Mouse (Mus musculus) left cerebral cortex, adult 2 months (tissue): ENCODE data around the gene Mpo. TPM values are rescaled to one million over a fixed set of nuclear protein-coding genes. Genes with fewer than 3 reads are reported as not detected.

Experiments used
- DNase-seq, 2 experiments: peaks; one replicate each; pipeline ENCODE4 v3.0.0; 2021 to 2022; ENCODE audit warnings: low spot score in 2 of 2, mixed read lengths in 1 of 2; ENCODE audit errors: extremely low spot score in 1 of 2
- H3K27ac ChIP-seq: fragments of 200-600 bp; 2 replicates; pipeline ENCODE4 v1.8.1; 2022
- H3K4me3 ChIP-seq: fragments of 200-600 bp; 2 replicates; pipeline ENCODE4 v1.8.1; 2022
- CTCF ChIP-seq: fragments of 200-600 bp; IDR thresholded peaks from 2 replicates; pipeline ENCODE4 v1.8.1; 2022; ENCODE audit warnings: antibody characterized with exemption, mild to moderate bottlenecking, moderate library complexity
- intact Hi-C: fragments of 180-260 bp; cut with DNase I; formaldehyde crosslinking; loops from one replicate; pipeline ENCODE4 v1.15.1; 2025
- total RNA-seq, 2 experiments: library from RNA; stranded (reverse); gene quantifications; 2 replicates each; pipeline ENCODE4 v1.2.3; 2021

Mpo gene
- total RNA-seq, 2 experiments from 2014 or later, result not detected

GRCm38 (mm10) chr11:87778100-87778765 is 15.1 kb upstream of the Mpo start:
- peak; percentile 65 to 68 for DNase-seq
- Histone ChIP-seq H3K27ac (no peak overlapping the region), H3K4me3 (peak overlapping the region; percentile 22; the same call in 1 of the 2 replicates)
- intact Hi-C loops, result no loop called here
- TF ChIP-seq CTCF, result no peak

- Histone ChIP-seq H3K4me3 (no peak overlapping the region), H3K27ac (no peak overlapping the region)
- DNase-seq, result no peak
- intact Hi-C loops, result no loop called here
- TF ChIP-seq CTCF, result no peak
These were observed 14.5 kb upstream of the Mpo start for GRCm38 (mm10) chr11:87778915-87779314.

- intact Hi-C loops, result no loop called here
- no peak for DNase-seq
- Histone ChIP-seq H3K27ac (no peak overlapping the region), H3K4me3 (no peak overlapping the region)
- no peak for TF ChIP-seq CTCF
These were observed 14.0 kb upstream of the Mpo start for GRCm38 (mm10) chr11:87779392-87779791.

GRCm38 (mm10) chr11:87780130-87780529 is 13.3 kb upstream of the Mpo start:
- no peak for TF ChIP-seq CTCF
- no peak overlapping the region for H3K4me3 ChIP-seq
- H3K27ac ChIP-seq, result no peak overlapping the region
- intact Hi-C loops, result no loop called here
- DNase-seq, result no peak

GRCm38 (mm10) chr11:87790088-87790487 is 3.3 kb upstream of the Mpo start:
- Histone ChIP-seq H3K4me3 (no peak overlapping the region), H3K27ac (no peak overlapping the region)
- TF ChIP-seq CTCF, result no peak
- intact Hi-C loops, result no loop called here
- DNase-seq, result no peak

GRCm38 (mm10) chr11:87801711-87802275 is 8.4 kb downstream of the Mpo start:
- intact Hi-C loops, result no loop called here
- DNase-seq, result peak; percentile 40 to 48
- TF ChIP-seq CTCF, result no peak
- H3K4me3 ChIP-seq, result no peak overlapping the region
- H3K27ac ChIP-seq, result no peak overlapping the region

GRCm38 (mm10) chr11:87802621-87803020 is 9.2 kb downstream of the Mpo start:
- TF ChIP-seq CTCF, result peak; percentile 48
- intact Hi-C loops, result no loop called here
- Histone ChIP-seq H3K4me3 (no peak overlapping the region), H3K27ac (no peak overlapping the region)
- no peak for DNase-seq

- H3K27ac ChIP-seq, result no peak overlapping the region
- DNase-seq, result no peak
- H3K4me3 ChIP-seq, result no peak overlapping the region
- peak; percentile 50 for TF ChIP-seq CTCF
- intact Hi-C loops, result loop anchor here (5.0 kb wide), 1 partner anchor 152 kb away; no protein-coding TSS in a partner anchor
These were observed 12.1 kb downstream of the Mpo start for GRCm38 (mm10) chr11:87805448-87805847.

- TF ChIP-seq CTCF, result no peak
- no peak for DNase-seq
- H3K4me3 ChIP-seq, result no peak overlapping the region
- intact Hi-C loops, result loop anchor here (5.0 kb wide), 1 partner anchor 150 kb away; no protein-coding TSS in a partner anchor
- H3K27ac ChIP-seq, result no peak overlapping the region
These were observed 14.1 kb downstream of the Mpo start for GRCm38 (mm10) chr11:87807433-87807832.

- H3K27ac ChIP-seq, result no peak overlapping the region
- no peak overlapping the region for H3K4me3 ChIP-seq
- DNase-seq, result no peak
- intact Hi-C loops, result loop anchor here (5.0 kb wide), 1 partner anchor 149 kb away; no protein-coding TSS in a partner anchor
- TF ChIP-seq CTCF, result no peak
These were observed 14.9 kb downstream of the Mpo start for GRCm38 (mm10) chr11:87808236-87808635.

- no peak overlapping the region for H3K27ac ChIP-seq
- DNase-seq, result no peak
These were observed 18.0 kb downstream of the Mpo start for GRCm38 (mm10) chr11:87811396-87811795.

GRCm38 (mm10) chr11:87814831-87815230 is 21.4 kb downstream of the Mpo start:
- intact Hi-C loops, result no loop called here
- no peak overlapping the region for H3K27ac ChIP-seq
- DNase-seq, result no peak
- no peak for TF ChIP-seq CTCF
- H3K4me3 ChIP-seq, result no peak overlapping the region

More at GRCm38 (mm10) chr11:87811396-87811795, 18.0 kb downstream of the Mpo start:
- intact Hi-C loops, result no loop called here
- H3K4me3 ChIP-seq, result no peak overlapping the region
- no peak for TF ChIP-seq CTCF
